Mouse (Mus musculus): Measurements from ENCODE around the gene Gja6. TPM values are rescaled to one million over a fixed set of nuclear protein-coding genes. Genes with fewer than 3 reads are reported as not detected.

Gene Gja6
- total and polyA plus RNA-seq, 3 experiments = 0.10 to 0.12 TPM; not detected in 1

DNA sequence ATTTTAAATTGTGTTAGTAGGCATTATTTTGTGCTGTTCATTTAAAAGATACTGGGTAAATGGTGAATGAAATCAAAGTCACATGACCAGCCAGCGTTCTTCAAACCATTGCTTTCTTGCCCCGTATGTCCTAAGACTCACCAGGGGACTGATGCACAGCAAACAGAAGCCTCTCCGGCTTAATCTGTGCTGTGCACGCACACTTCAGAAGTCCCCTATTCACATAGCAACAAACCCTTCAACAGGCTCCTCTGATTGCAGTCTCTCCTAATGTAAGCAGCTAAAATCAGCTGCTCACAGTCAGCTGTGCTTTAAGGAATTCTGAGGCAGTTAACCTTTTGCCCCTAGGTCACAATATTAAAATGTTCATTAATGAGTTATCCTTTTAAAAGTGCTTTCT, 41.8 kb downstream of the Gja6 start:
- no peak overlapping the region for H3K27ac ChIP-seq (ENCODE audit: control insufficient read depth, low read depth, low read length)
- H3K9me3 ChIP-seq (replicated peaks; ENCODE audit: insufficient read depth, low read length) = no peaks in the 10 kb centered on the region
- no peaks in the 10 kb centered on the region for H3K36me3 ChIP-seq (ENCODE audit: control insufficient read depth in 1 of 2, insufficient read depth in 2 of 2, low read length in 2 of 2)
- H3K4me3 ChIP-seq (ENCODE audit: control insufficient read depth in 1 of 2, insufficient read depth in 1 of 2, low read depth in 2 of 2, low read length in 2 of 2) = no peak overlapping the region
- H3K9ac ChIP-seq (ENCODE audit: control insufficient read depth, low read depth, low read length, poor library complexity, severe bottlenecking) = no peak overlapping the region
- TF ChIP-seq E2F4 (IDR thresholded peaks at IDR 0.05; ENCODE audit: borderline replicate concordance, low read depth, low read length) (no peak), MEF2A (IDR thresholded peaks at IDR 0.05; ENCODE audit: extremely low read depth, insufficient replicate concordance, low read depth, low read length, poor library complexity, severe bottlenecking) (no peak), CHD2 (IDR thresholded peaks at IDR 0.05; ENCODE audit: low read length) (no peak), USF1 (IDR thresholded peaks at IDR 0.05; ENCODE audit: low read depth, low read length) (no peak), ZC3H11A (IDR thresholded peaks at IDR 0.05; ENCODE audit: low read depth, low read length) (no peak), ETS1 (IDR thresholded peaks at IDR 0.05; ENCODE audit: low read depth, low read length) (no peak), POLR2A (IDR thresholded peaks at IDR 0.05; ENCODE audit: control insufficient read depth in 1 of 2, insufficient read depth in 1 of 2, low read depth in 1 of 2, low read length in 2 of 2, poor library complexity in 1 of 2) (no peak), MAZ (IDR thresholded peaks at IDR 0.05; ENCODE audit: low read depth, low read length) (no peak), CHD1 (IDR thresholded peaks at IDR 0.05; ENCODE audit: low read depth, low read length) (no peak), MAX (IDR thresholded peaks at IDR 0.05; ENCODE audit: low read length) (no peak), POLR2AphosphoS2 (IDR thresholded peaks at IDR 0.05; ENCODE audit: low read length) (no peak), UBTF (IDR thresholded peaks at IDR 0.05; ENCODE audit: borderline replicate concordance, insufficient read depth, low read depth, low read length) (no peak), TAL1 (IDR thresholded peaks at IDR 0.05; ENCODE audit: low read length) (no peak), JUND (IDR thresholded peaks at IDR 0.05; ENCODE audit: low read depth, low read length) (no peak)
- no peaks in the 10 kb centered on the region for H3K79me2 ChIP-seq (ENCODE audit: control insufficient read depth, insufficient read depth, low read length, poor library complexity)
- no peaks in the 10 kb centered on the region for H3K27me3 ChIP-seq (ENCODE audit: control insufficient read depth in 1 of 2, insufficient read depth in 2 of 2, low read length in 2 of 2)
- DNase-seq (ENCODE audit: low read depth, low spot score) = no peak
- H3K4me1 ChIP-seq (ENCODE audit: control insufficient read depth in 1 of 2, insufficient read depth in 2 of 2, low read length in 2 of 2) = no peaks in the 10 kb centered on the region

DNA sequence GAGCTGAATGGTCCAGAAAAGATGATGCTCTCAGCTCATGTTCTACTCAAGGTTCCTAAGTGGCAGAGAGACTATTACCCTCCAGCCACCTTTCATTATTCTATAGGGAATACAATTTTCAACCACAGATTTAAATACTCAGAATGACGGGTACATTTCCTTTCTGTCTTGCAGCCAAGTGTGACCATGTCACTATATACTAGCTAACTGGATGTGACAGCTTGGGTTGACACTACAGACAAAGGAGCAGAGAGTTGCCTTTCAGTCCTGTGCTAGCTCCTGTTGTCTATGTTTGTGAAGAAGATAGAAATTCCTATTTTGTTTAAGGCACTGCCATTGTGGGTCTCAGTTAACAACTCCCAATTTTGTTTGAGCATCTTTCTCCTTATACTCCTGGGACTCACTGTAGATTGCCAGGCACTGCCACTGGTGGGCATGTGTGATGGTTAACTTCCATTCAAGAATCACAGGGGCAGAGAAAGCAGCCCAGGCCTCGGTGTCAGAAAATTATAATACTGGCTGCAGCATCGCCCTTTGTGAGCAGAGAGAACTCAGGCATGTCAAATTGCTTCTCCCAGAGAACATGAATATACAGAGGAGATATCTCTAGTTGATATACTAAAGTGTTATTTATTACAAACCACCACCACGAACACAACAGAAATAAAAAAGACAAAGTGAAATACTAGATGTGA, 43.0 kb downstream of the Gja6 start:
- H3K4me1 ChIP-seq (ENCODE audit: control insufficient read depth in 1 of 2, insufficient read depth in 2 of 2, low read length in 2 of 2) = no peaks in the 10 kb centered on the region
- no peak overlapping the region for H3K27ac ChIP-seq (ENCODE audit: control insufficient read depth, low read depth, low read length)
- no peak overlapping the region for H3K4me3 ChIP-seq (ENCODE audit: control insufficient read depth in 1 of 2, insufficient read depth in 1 of 2, low read depth in 2 of 2, low read length in 2 of 2)
- H3K36me3 ChIP-seq (ENCODE audit: control insufficient read depth in 1 of 2, insufficient read depth in 2 of 2, low read length in 2 of 2) = no peaks in the 10 kb centered on the region
- no peaks in the 10 kb centered on the region for H3K79me2 ChIP-seq (ENCODE audit: control insufficient read depth, insufficient read depth, low read length, poor library complexity)
- H3K9me3 ChIP-seq (replicated peaks; ENCODE audit: insufficient read depth, low read length) = no peaks in the 10 kb centered on the region
- TF ChIP-seq ETS1 (IDR thresholded peaks at IDR 0.05; ENCODE audit: low read depth, low read length) = no peak
- no peak for TF ChIP-seq RAD21 (IDR thresholded peaks at IDR 0.05; ENCODE audit: low read depth, low read length)
- no peak for TF ChIP-seq MYC (IDR thresholded peaks at IDR 0.05; ENCODE audit: low read depth, low read length)
- TF ChIP-seq ZC3H11A (IDR thresholded peaks at IDR 0.05; ENCODE audit: low read depth, low read length) = no peak
- TF ChIP-seq MAFK (IDR thresholded peaks at IDR 0.05; ENCODE audit: borderline replicate concordance, low read depth, low read length) = no peak
- TF ChIP-seq MXI1 (IDR thresholded peaks at IDR 0.05; ENCODE audit: low read depth, low read length) = no peak
- no peak for DNase-seq (ENCODE audit: low read depth, low spot score)
- H3K27me3 ChIP-seq (ENCODE audit: control insufficient read depth in 1 of 2, insufficient read depth in 2 of 2, low read length in 2 of 2) = no peaks in the 10 kb centered on the region
- H3K9ac ChIP-seq (ENCODE audit: control insufficient read depth, low read depth, low read length, poor library complexity, severe bottlenecking) = no peak overlapping the region

Other genes with a start within 250 kb of the Gja6 start
- 0.07 and 0.15 TPM in 2 replicates for gene Ppef1, start 171.3 kb downstream of the Gja6 start, total RNA-seq (2012; rRNA removed)
- not detected for gene Ppef1, start 171.3 kb downstream of the Gja6 start, polyA plus RNA-seq (2012; ENCODE audit: insufficient read depth in 1 of 2, insufficient read length in 2 of 2, low read depth in 1 of 2, low replicate concordance in 2 of 2, missing spikeins in 1 of 2)
- not detected in 2 replicates for gene Rs1, start 139.0 kb downstream of the Gja6 start, total RNA-seq (2012; rRNA removed)
- gene Rs1, start 139.0 kb downstream of the Gja6 start, polyA plus RNA-seq (2012; ENCODE audit: insufficient read depth in 1 of 2, insufficient read length in 2 of 2, low read depth in 1 of 2, low replicate concordance in 2 of 2, missing spikeins in 1 of 2) = under 1 TPM in 1 of 2 experiments, not detected in 1; 0.03 TPM
- gene Cdkl5, start 87.7 kb upstream of the Gja6 start, total RNA-seq (2012; rRNA removed) = 1.6 and 1.7 TPM in 2 replicates
- 1 to 10 TPM in 1 of 2 experiments, not detected in 1; 2.8 TPM for gene Cdkl5, start 87.7 kb upstream of the Gja6 start, polyA plus RNA-seq (2012; ENCODE audit: insufficient read depth in 1 of 2, insufficient read length in 2 of 2, low read depth in 1 of 2, low replicate concordance in 2 of 2, missing spikeins in 1 of 2)
- not detected in 2 replicates for gene Scml2, start 210.1 kb upstream of the Gja6 start, total RNA-seq (2012; rRNA removed)
- gene Scml2, start 210.1 kb upstream of the Gja6 start, polyA plus RNA-seq (2012; ENCODE audit: insufficient read depth in 1 of 2, insufficient read length in 2 of 2, low read depth in 1 of 2, low replicate concordance in 2 of 2, missing spikeins in 1 of 2) = not detected

Data from MEL (cell line).